Mouse (Mus musculus) heart, adult 2 months (tissue): ENCODE data around the gene Klc4.

Experiments
- CTCF ChIP-seq: fragments of 200-600 bp; IDR thresholded peaks from 2 replicates; pipeline ENCODE4 v1.8.1; 2022; ENCODE audit warnings: antibody characterized with exemption, mild to moderate bottlenecking, moderate library complexity
- EP300 ChIP-seq: fragments of 200-500 bp; IDR thresholded peaks from 2 replicates; pipeline ENCODE4 v1.6.1; 2011; ENCODE audit warnings: low read depth, low read length, control low read depth; ENCODE audit not compliant: insufficient read depth
- POLR2A ChIP-seq: fragments of 200-500 bp; IDR thresholded peaks from 2 replicates; pipeline ENCODE4 v1.6.1; 2011; ENCODE audit warnings: mild to moderate bottlenecking, low read depth, low read length, control low read depth; ENCODE audit not compliant: insufficient read depth

DNA sequence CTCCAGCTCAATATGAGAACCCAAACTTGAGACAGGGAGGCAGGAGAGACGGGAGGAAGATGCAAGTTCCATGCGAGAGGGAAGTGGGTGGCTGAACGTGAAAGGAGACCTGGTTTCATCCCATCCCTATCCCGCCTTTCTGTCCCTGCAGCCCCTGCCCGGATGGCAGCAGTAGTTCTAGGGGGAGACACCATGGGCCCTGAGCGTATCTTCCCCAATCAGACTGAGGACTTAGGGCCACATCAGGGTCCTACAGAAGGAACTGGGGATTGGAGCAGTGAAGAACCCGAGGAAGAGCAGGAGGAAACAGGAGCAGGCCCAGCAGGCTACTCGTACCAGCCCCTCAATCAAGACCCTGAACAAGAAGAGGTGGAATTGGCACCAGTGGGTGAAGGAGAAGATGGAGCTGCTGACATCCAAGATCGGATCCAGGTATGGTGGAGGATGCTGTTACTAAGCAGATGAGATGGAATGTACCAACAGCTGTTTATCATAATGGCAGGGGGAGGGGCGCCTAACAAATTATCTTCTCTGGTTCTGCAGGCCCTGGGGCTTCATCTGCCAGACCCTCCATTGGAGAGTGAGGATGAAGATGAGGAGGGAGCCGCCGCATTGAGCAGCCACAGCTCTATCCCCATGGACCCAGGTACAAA is 35.8 kb upstream of the Klc4 start:
- TF ChIP-seq EP300 (no peak), POLR2A (no peak), CTCF (no peak)
